ENCODE assay signal across 9 mouse cellular contexts in genomic region chr2:150839686-150840471, GRCm38 (mm10). TPM values are rescaled to one million over a fixed set of nuclear protein-coding genes. Genes with fewer than 3 reads are reported as not detected.
DNase-seq lines count a peak whose midpoint lies in the region; TF ChIP-seq lines count a peak whose summit lies in the region.
"Had no signal": no experiment of that assay in that cellular context is flagged by ENCODE, and none has a peak within 500 bp of the region (broad histone marks: within the 10 kb centered on the region; RNA-seq: fewer than 3 reads in every experiment).

No protein-coding gene starts in this region.

- no peaks in the 10 kb centered on the region for H3K9me3 ChIP-seq in CH12.LX (replicated peaks; ENCODE audit: low read length)
- H3K9me3 ChIP-seq: limb, embryonic 13.5 days had no signal

- TF ChIP-seq POLR2A in kidney, adult 2 months (IDR thresholded peaks at IDR 0.05; ENCODE audit: low read depth, low read length): no peak
- TF ChIP-seq POLR2A in CH12.LX (IDR thresholded peaks at IDR 0.05; ENCODE audit: low read depth, low read length): no peak

- no peak overlapping the region for H3K9ac ChIP-seq in CH12.LX (ENCODE audit: insufficient read depth, low read depth)
- H3K9ac ChIP-seq: limb, embryonic 13.5 days had no signal

- in situ Hi-C loops in CH12.LX (cut with MboI; ENCODE audit: low pct_ligation_motif_present, low pct_unique_long_range_greater_than_20kb, low sequenced_read_pairs): loop anchor here (25.0 kb wide), 1 partner anchor 172 kb away; no protein-coding TSS in a partner anchor

- 74% methylated on average over 12 of the region's 12 CpGs for WGBS in kidney, adult 2 months

- no peak overlapping the region for H3K4me3 ChIP-seq in kidney, adult 2 months (ENCODE audit: insufficient read depth, low read depth, low read length)
- H3K4me3 ChIP-seq in CH12.LX (replicated peaks in 1 of 3; ENCODE audit: low read depth in 2 of 3, low read length in 2 of 3, poor library complexity in 1 of 3): no peak overlapping the region
- H3K4me3 ChIP-seq: limb, embryonic 13.5 days had no signal

- TF ChIP-seq EP300 in CH12.LX (IDR thresholded peaks at IDR 0.05; ENCODE audit: low read length): no peak

- H3K27me3 ChIP-seq in kidney, adult 2 months (replicated peaks; ENCODE audit: control insufficient read depth, insufficient read depth, low read length): no peaks in the 10 kb centered on the region
- H3K27me3 ChIP-seq in CH12.LX (replicated peaks): no peaks in the 10 kb centered on the region
- H3K27me3 ChIP-seq: limb, embryonic 13.5 days had no signal

- no peak overlapping the region for H3K27ac ChIP-seq in kidney, adult 2 months (ENCODE audit: insufficient read depth, low read depth, low read length)
- no peak overlapping the region for H3K27ac ChIP-seq in CH12.LX (ENCODE audit: insufficient read depth, low read depth)
- H3K27ac ChIP-seq: limb, embryonic 13.5 days had no signal

- TF ChIP-seq CTCF in kidney, adult 2 months (conservative IDR thresholded peaks at IDR 0.05; ENCODE audit: insufficient read depth, insufficient read length, low read depth, low read length): no peak
- TF ChIP-seq CTCF in CH12.LX (conservative IDR thresholded peaks at IDR 0.05 in 1 of 2, IDR thresholded peaks at IDR 0.05 in 1 of 2; ENCODE audit: low read depth in 2 of 2, low read length in 2 of 2): no peak

- dilution Hi-C loops in CH12.LX (cut with MboI; ENCODE audit: extremely low pct_ligation_motif_present, extremely low pct_unique_long_range_greater_than_20kb, low sequenced_read_pairs): no loop called here

- no peaks in the 10 kb centered on the region for H3K36me3 ChIP-seq in kidney, adult 2 months (ENCODE audit: control insufficient read depth, insufficient read depth, low read length)
- H3K36me3 ChIP-seq in CH12.LX (replicated peaks in 1 of 2; ENCODE audit: control insufficient read depth in 1 of 2, insufficient read depth in 1 of 2, low read length in 1 of 2): peaks cover 25 to 67% of the 10 kb centered on the region in 2 experiments

- no peak for TF ChIP-seq RAD21 in CH12.LX (IDR thresholded peaks at IDR 0.05; ENCODE audit: low read depth, low read length)

- no peaks in the 10 kb centered on the region for H3K79me2 ChIP-seq in CH12.LX (replicated peaks; ENCODE audit: control insufficient read depth, extremely low read depth, insufficient read depth, poor library complexity, severe bottlenecking)

- peak; percentile 26 for DNase-seq in kidney, adult 2 months
- no peak for DNase-seq in kidney, adult 18-20 months
- DNase-seq in 3T3-L1 (ENCODE audit: low read depth, low spot score): peak; percentile 95
- no peak for DNase-seq in CH12.LX (ENCODE audit: extremely low read depth)
- DNase-seq in induced T-regulatory cell, adult 2 months (ENCODE audit: low read depth): peak; percentile 37
- no peak for DNase-seq in embryo, embryonic 10.5 days (ENCODE audit: low spot score)
- no peak for DNase-seq in natural killer cell, adult 2 months (ENCODE audit: low spot score in 2 of 2)
- DNase-seq: gastrocnemius, postnatal 10 days had no signal

- peaks cover 4% of the 10 kb centered on the region; the same call in 1 of the 2 replicates for H3K4me1 ChIP-seq in kidney, adult 2 months (ENCODE audit: control insufficient read depth, insufficient read depth, low read length)
- H3K4me1 ChIP-seq in CH12.LX (ENCODE audit: control insufficient read depth in 1 of 2, insufficient read depth in 2 of 2): peaks cover 32 to 64% of the 10 kb centered on the region in 2 experiments
- H3K4me1 ChIP-seq: limb, embryonic 13.5 days had no signal

- no peak overlapping the region for H3K4me2 ChIP-seq in CH12.LX (ENCODE audit: insufficient read depth, low read depth, poor library complexity, severe bottlenecking)
- H3K4me2 ChIP-seq: limb, embryonic 13.5 days had no signal

TF ChIP-seq in CH12.LX, 34 proteins besides CTCF, POLR2A, EP300 and RAD21:
- TF ChIP-seq ETS1 (conservative IDR thresholded peaks at IDR 0.05; ENCODE audit: low read depth, low read length): 0 out of 2 replicates have a peak, but pooled peaks have one; percentile 13
- TF ChIP-seq ZKSCAN1 (IDR thresholded peaks at IDR 0.05; ENCODE audit: borderline replicate concordance, low read depth, low read length): no peak
TF ChIP-seq in CH12.LX: peak in this region for 1.

RNA-seq across cellular contexts. Expression of gene Pygb, which starts 53.3 kb away (rescaled TPM):
- polyA plus RNA-seq in kidney, adult 2 months (2012; rRNA removed): 24.7 and 27.0 TPM in 2 replicates
- total RNA-seq in CH12.LX (2012; rRNA removed) (47.0 and 47.7 TPM in 2 replicates), CH12.LX (2014; rRNA removed) (36.4 and 39.7 TPM in 2 replicates)
- polyA plus RNA-seq in CH12.LX (2012; ENCODE audit: insufficient read length, low read depth): 42.6 and 43.2 TPM in 2 replicates

Comparison
In these comparisons a context has a peak if more than half of its experiments do, and no peak if none do; other contexts are left out.
1. DNase-seq: peak in kidney, adult 2 months (single experiment), 3T3-L1 (single experiment) and induced T-regulatory cell, adult 2 months (single experiment); none in kidney, adult 18-20 months (single experiment), CH12.LX (single experiment), embryo, embryonic 10.5 days (single experiment) and natural killer cell, adult 2 months (0 of 2).